Mouse (Mus musculus): ENCODE data around the gene Uap1. TPM values are rescaled to one million over a fixed set of nuclear protein-coding genes. Genes with fewer than 3 reads are reported as not detected.

Uap1 gene
- polyA plus RNA-seq (2015; fragmentation: Nextera tagmentation; extraction: Ambion mirVana): 53.0 and 53.6 TPM in 2 replicates

DNA sequence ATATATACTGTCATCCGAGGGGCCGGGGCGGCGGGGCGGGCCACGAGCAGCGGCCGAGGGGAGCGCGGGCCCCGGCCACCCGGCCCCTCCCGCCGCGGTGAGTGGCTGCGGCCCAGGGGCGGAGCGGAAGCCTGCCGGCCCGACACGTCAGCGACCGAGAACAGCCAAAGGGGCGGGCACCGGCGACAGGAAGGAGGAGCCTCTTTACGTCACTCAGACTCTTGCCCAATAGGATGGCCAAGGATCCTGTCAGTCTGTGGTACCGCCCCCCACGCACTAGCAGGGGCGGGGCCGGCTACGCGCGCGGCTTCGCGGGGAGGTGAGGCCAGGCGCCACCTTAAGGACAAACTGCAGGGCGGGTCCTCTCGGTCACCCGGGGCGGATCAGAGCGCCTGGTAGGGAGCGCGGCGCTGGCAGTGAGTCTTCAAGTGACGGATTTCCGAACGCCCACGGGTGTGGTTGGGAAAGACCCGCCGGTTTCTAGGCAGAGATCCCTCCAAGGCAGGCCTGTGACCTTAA, at the start of gene Uap1:
Uap1 (minus strand) TSS at position 144 of the 519 bp plus-strand sequence.
- ATAC-seq (replicated peaks; ENCODE audit: low FRiP score, low read depth): peak; percentile 99
- Histone ChIP-seq H3K4me3 (replicated peaks; ENCODE audit: low read depth, low read length) (peak within 1 kb of the TSS; percentile 82), H3K27ac (peak within 1 kb of the TSS; percentile 82), H3K36me3 (ENCODE audit: insufficient read depth, low read length) (no peaks in the 10 kb centered on the region), H3K4me1 (replicated peaks; ENCODE audit: insufficient read depth, low read length) (0 out of 2 replicates have a peak, but pooled peaks cover 9% of the 10 kb centered on the region), H3K4me2 (ENCODE audit: low read length) (peak within 1 kb of the TSS; percentile 63), H3K9ac (ENCODE audit: low read depth, low read length) (peak within 1 kb of the TSS; percentile 74), H3K9me3 (replicated peaks; ENCODE audit: low read length) (no peaks in the 10 kb centered on the region), H3K27me3 (ENCODE audit: insufficient read depth, low read length) (no peaks in the 10 kb centered on the region)
- peak; percentile 99 for DNase-seq (ENCODE audit: low spot score)
- peak; percentile 72 for TF ChIP-seq CTCF (IDR thresholded peaks at IDR 0.05; ENCODE audit: low read depth)
- WGBS: under 1% methylated on average over 49 of the region's 52 CpGs

DNA sequence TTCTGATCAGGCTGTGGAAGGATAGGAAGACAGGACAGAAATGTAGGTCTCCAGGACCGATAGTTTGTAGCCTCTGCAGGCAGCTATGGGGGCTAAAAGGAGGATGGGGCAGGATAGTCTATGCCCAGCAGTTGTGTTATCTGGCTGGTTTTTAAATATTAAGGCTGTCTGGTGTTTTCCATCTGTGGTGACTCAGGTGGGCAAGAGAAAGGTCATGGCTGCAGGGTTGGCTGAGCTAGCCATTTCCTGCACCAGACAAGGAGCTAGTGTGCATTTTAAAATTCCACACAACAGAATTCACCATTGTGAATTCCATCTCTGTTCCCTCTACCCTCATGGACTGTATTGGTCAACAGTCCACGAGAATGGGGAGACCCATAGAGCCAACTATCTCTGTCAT, 48.5 kb upstream of the Uap1 start:
- Histone ChIP-seq H3K27me3 (ENCODE audit: insufficient read depth, low read length) (no peaks in the 10 kb centered on the region), H3K4me2 (ENCODE audit: low read length) (no peak overlapping the region), H3K9me3 (replicated peaks; ENCODE audit: low read length) (no peaks in the 10 kb centered on the region), H3K4me1 (replicated peaks; ENCODE audit: insufficient read depth, low read length) (no peaks in the 10 kb centered on the region), H3K27ac (no peak overlapping the region), H3K36me3 (ENCODE audit: insufficient read depth, low read length) (no peaks in the 10 kb centered on the region), H3K4me3 (replicated peaks; ENCODE audit: low read depth, low read length) (no peak overlapping the region), H3K9ac (ENCODE audit: low read depth, low read length) (no peak overlapping the region)
- TF ChIP-seq CTCF (IDR thresholded peaks at IDR 0.05; ENCODE audit: low read depth): no peak
- 76% methylated on average over 2 of the region's 2 CpGs for WGBS
- DNase-seq (ENCODE audit: low spot score): no peak
- ATAC-seq (replicated peaks; ENCODE audit: low FRiP score, low read depth): no peak

DNA sequence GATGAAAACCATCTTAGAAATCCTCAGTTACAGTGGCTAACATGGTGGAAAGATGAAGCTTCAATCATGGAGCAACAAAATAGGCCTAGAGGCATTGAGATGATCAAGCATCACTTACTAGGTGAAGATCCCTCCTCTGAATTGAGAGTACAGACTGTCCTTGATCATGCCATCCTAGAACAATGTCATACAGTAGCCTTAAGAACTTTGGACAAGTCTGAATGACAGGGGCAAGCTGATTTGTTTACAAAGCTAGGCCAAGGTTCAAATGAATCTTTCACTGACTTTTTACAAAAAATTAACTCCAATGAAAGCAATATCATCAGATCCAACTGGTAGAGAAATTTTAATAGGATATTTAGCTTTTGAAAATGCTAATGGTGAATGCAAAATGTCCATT, 45.6 kb upstream of the Uap1 start:
- H3K27me3 ChIP-seq (ENCODE audit: insufficient read depth, low read length): no peaks in the 10 kb centered on the region
- no peaks in the 10 kb centered on the region for H3K4me1 ChIP-seq (replicated peaks; ENCODE audit: insufficient read depth, low read length)
- no peak for TF ChIP-seq CTCF (IDR thresholded peaks at IDR 0.05; ENCODE audit: low read depth)
- H3K9ac ChIP-seq (ENCODE audit: low read depth, low read length): no peak overlapping the region
- H3K27ac ChIP-seq: no peak overlapping the region
- ATAC-seq (replicated peaks; ENCODE audit: low FRiP score, low read depth) (no peak), DNase-seq (ENCODE audit: low spot score) (no peak)
- no peak overlapping the region for H3K4me3 ChIP-seq (replicated peaks; ENCODE audit: low read depth, low read length)
- H3K4me2 ChIP-seq (ENCODE audit: low read length): no peak overlapping the region
- H3K36me3 ChIP-seq (ENCODE audit: insufficient read depth, low read length): no peaks in the 10 kb centered on the region
- no peaks in the 10 kb centered on the region for H3K9me3 ChIP-seq (replicated peaks; ENCODE audit: low read length)

DNA sequence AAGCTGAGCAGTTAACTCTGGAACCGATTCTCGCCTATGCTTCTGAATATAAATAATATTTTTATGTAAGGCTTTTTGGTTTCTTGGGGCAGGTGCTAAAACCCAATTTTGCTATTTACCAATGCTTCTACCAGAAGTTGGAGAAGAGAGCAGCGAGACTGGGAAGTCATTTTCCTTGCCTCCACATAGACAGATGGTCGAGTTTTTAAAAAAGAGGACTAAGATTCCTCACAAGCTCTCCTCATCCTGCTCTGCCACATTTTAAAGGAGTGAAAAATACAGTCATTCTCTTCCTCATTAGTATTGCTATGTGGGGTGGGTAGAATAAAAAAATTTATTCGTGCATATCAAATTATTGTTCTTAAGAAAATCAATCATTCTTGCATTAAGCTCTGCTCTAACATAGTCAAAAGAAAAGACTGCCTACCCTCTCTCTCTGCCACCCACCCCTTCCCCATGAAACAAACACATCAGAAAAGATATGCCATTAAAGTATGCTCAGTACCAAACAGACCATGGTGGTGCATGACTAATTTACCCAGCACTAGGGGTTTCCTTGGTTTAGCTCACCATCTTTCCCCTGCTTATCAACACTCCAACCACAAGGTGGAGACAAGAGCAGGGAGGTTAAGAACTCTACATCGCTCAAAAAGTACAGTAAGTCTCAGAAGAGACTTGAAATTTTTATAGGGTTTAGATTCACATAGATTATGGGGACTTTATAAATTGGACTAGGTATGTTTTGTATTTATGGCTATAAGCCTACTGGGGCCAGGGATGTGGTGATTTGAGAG, 43.5 kb upstream of the Uap1 start:
- Histone ChIP-seq H3K9me3 (replicated peaks; ENCODE audit: low read length) (no peaks in the 10 kb centered on the region), H3K4me2 (ENCODE audit: low read length) (no peak overlapping the region), H3K4me1 (replicated peaks; ENCODE audit: insufficient read depth, low read length) (0 out of 2 replicates have a peak, but pooled peaks cover 3% of the 10 kb centered on the region), H3K27ac (no peak overlapping the region), H3K36me3 (ENCODE audit: insufficient read depth, low read length) (no peaks in the 10 kb centered on the region), H3K27me3 (ENCODE audit: insufficient read depth, low read length) (no peaks in the 10 kb centered on the region), H3K9ac (ENCODE audit: low read depth, low read length) (no peak overlapping the region), H3K4me3 (replicated peaks; ENCODE audit: low read depth, low read length) (no peak overlapping the region)
- peak; percentile 70 for TF ChIP-seq CTCF (IDR thresholded peaks at IDR 0.05; ENCODE audit: low read depth)
- WGBS: 83% methylated on average over 6 of the region's 6 CpGs
- DNase-seq (ENCODE audit: low spot score) (peak; percentile 58), ATAC-seq (replicated peaks; ENCODE audit: low FRiP score, low read depth) (no peak)

DNA sequence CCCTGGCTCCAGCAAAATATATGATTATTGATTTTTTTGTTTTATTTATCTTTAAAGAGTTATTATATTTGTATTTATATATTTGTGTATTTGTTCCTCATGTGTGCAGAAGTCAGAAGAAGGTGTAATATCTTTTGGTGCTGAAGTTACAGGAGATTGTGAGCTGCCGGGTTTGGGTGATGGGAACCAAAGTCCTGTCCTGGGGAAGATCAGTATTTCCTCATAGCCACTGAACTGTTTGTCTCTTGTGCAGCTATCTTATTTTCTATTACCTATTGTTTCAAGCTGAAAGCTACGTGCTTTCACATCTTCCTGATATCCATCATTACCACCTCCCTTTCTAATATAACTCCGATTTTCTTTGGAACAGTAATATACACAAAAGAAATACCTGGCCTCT, 40.8 kb upstream of the Uap1 start:
- ATAC-seq (replicated peaks; ENCODE audit: low FRiP score, low read depth) (no peak), DNase-seq (ENCODE audit: low spot score) (no peak)
- no peak for TF ChIP-seq CTCF (IDR thresholded peaks at IDR 0.05; ENCODE audit: low read depth)
- Histone ChIP-seq H3K4me3 (replicated peaks; ENCODE audit: low read depth, low read length) (peak overlapping the region; percentile 93), H3K9ac (ENCODE audit: low read depth, low read length) (peak overlapping the region; percentile 95; the same call in 1 of the 2 replicates), H3K4me1 (replicated peaks; ENCODE audit: insufficient read depth, low read length) (0 out of 2 replicates have a peak, but pooled peaks cover 3% of the 10 kb centered on the region), H3K36me3 (ENCODE audit: insufficient read depth, low read length) (peaks cover 4% of the 10 kb centered on the region; the same call in 1 of the 2 replicates), H3K27ac (no peak overlapping the region), H3K9me3 (replicated peaks; ENCODE audit: low read length) (no peaks in the 10 kb centered on the region), H3K4me2 (ENCODE audit: low read length) (peak overlapping the region; percentile 57), H3K27me3 (ENCODE audit: insufficient read depth, low read length) (no peaks in the 10 kb centered on the region)
- 80% methylated on average over 3 of the region's 3 CpGs for WGBS

DNA sequence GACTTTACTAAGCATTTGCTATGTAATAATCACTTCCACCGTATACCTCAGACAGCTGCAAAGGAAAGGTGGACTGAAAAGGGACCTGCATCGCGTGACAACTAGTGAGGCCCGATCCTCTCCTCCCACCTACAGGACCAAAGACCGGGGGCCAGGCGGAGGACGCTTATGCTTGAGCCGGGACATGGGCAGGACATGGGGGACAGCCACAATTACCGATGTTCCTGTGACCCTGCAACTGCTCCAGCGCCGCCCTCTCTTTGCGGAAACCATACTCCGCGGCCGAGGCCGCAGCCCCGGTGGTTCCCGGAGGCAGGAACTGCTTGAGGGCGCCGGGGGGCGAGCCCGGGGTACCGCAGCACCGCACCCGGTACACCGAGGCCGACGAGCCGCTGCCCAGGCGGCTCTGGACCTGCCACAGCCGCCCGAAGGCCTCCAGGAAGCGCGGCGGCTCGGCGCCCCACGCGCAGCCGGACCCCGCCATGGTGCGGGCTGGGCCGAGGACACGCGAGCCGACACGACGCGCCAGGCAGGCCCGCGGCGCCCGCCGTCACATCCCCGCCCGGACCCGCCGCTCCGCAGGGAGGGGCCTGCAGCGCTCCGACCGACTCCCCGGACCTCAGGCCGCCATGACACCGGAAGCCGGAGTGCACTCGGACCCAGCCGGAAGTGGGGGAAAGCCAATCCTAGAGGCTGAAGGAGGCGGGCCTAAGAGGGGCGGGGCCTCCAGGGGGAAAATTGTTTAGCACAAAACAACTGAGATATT, 40.2 kb upstream of the Uap1 start, which contains the start of gene Uhmk1:
Uhmk1 (minus strand) TSS at position 641 of the 766 bp plus-strand sequence.
- Histone ChIP-seq H3K36me3 (ENCODE audit: insufficient read depth, low read length) (peaks cover 9% of the 10 kb centered on the region; the same call in 1 of the 2 replicates), H3K9ac (ENCODE audit: low read depth, low read length) (peak within 1 kb of the TSS; percentile 95), H3K4me2 (ENCODE audit: low read length) (peak within 1 kb of the TSS; percentile 57), H3K9me3 (replicated peaks; ENCODE audit: low read length) (no peaks in the 10 kb centered on the region), H3K27me3 (ENCODE audit: insufficient read depth, low read length) (no peaks in the 10 kb centered on the region), H3K4me1 (replicated peaks; ENCODE audit: insufficient read depth, low read length) (0 out of 2 replicates have a peak, but pooled peaks cover 3% of the 10 kb centered on the region), H3K4me3 (replicated peaks; ENCODE audit: low read depth, low read length) (peak within 1 kb of the TSS; percentile 93), H3K27ac (peak within 1 kb of the TSS; percentile 87)
- TF ChIP-seq CTCF (IDR thresholded peaks at IDR 0.05; ENCODE audit: low read depth): no peak
- DNase-seq (ENCODE audit: low spot score): peak; percentile 95
- ATAC-seq (replicated peaks; ENCODE audit: low FRiP score, low read depth): peak; percentile 99
- whole genome bisulfite sequencing: 1% methylated on average over 68 of the region's 70 CpGs

Data from kidney, postnatal 0 days (tissue).